Mouse (Mus musculus) liver, embryonic 14.5 days (tissue): Measurements from ENCODE around the gene Tnr. TPM values are rescaled to one million over a fixed set of nuclear protein-coding genes. Genes with fewer than 3 reads are reported as not detected.

ENCODE experiments used
- ATAC-seq: fragments of 200-750 bp; cut with Nextera tagmentation; 2 replicates; pipeline ENCODE4 v1.8.0; 2017; ENCODE audit warnings: moderate number of reproducible peaks, mild to moderate bottlenecking, moderate library complexity; ENCODE audit not compliant: insufficient read depth
- DNase-seq, 3 experiments: peaks; one replicate each; pipeline ENCODE4 v3.0.0-alpha.2; 2012 to 2013; ENCODE audit warnings: low read depth in 3 of 3, low spot score in 3 of 3
- H3K27ac ChIP-seq: fragments of 300-500 bp; sonication (generic); 2 replicates; pipeline ENCODE4 v1.5.1; 2014; ENCODE audit warnings: moderate library complexity, mild to moderate bottlenecking, control low read depth, inconsistent platforms
- H3K27me3 ChIP-seq: fragments of 300-500 bp; sonication (generic); 2 replicates; pipeline ENCODE4 v1.6.1; 2014; ENCODE audit warnings: mild to moderate bottlenecking, low read length, moderate library complexity; ENCODE audit not compliant: control insufficient read depth, insufficient read depth
- H3K36me3 ChIP-seq: fragments of 300-500 bp; sonication (generic); replicated peaks from 2 replicates; pipeline ENCODE4 v1.6.1; 2014; ENCODE audit warnings: low read depth; ENCODE audit not compliant: control insufficient read depth, insufficient read depth
- H3K4me1 ChIP-seq, 2 experiments: fragments of 200-500 bp in 1 of 2; fragments of 300-500 bp in 1 of 2; sonication (generic) in 1 of 2; replicated peaks; 2 replicates each; pipeline ENCODE4 v1.6.1; 2012 to 2014; ENCODE audit warnings: antibody characterized with exemption in 1 of 2, inconsistent platforms in 1 of 2, low read length in 1 of 2; ENCODE audit not compliant: control insufficient read depth in 2 of 2, insufficient read depth in 2 of 2
- H3K4me2 ChIP-seq: fragments of 300-500 bp; sonication (generic); 2 replicates; pipeline ENCODE4 v1.6.1; 2014; ENCODE audit warnings: low read depth, mild to moderate bottlenecking, control low read depth, moderate library complexity
- H3K4me3 ChIP-seq, 2 experiments: fragments of 200-500 bp in 1 of 2; fragments of 300-500 bp in 1 of 2; sonication (generic) in 1 of 2; 2 replicates each; pipeline ENCODE4 v1.5.1; 2012 to 2014; ENCODE audit warnings: low read depth in 2 of 2, low read length in 2 of 2, mild to moderate bottlenecking in 2 of 2, control low read depth in 1 of 2, inconsistent platforms in 1 of 2, moderate library complexity in 1 of 2; ENCODE audit not compliant: insufficient read depth in 1 of 2
- H3K9ac ChIP-seq: fragments of 300-500 bp; sonication (generic); replicated peaks from 2 replicates; pipeline ENCODE4 v1.6.1; 2014; ENCODE audit warnings: mild to moderate bottlenecking, control low read depth, moderate library complexity
- H3K9me3 ChIP-seq: fragments of 300-500 bp; sonication (generic); 2 replicates; pipeline ENCODE4 v1.6.1; 2016; ENCODE audit warnings: low read length, mixed read lengths; ENCODE audit not compliant: control insufficient read depth
- CTCF ChIP-seq: IDR thresholded peaks from 2 replicates; pipeline ENCODE4 v1.5.1; 2016; ENCODE audit warnings: antibody characterized with exemption, low read depth, control low read depth
- EP300 ChIP-seq: IDR thresholded peaks from 2 replicates; pipeline ENCODE4 v1.6.1; 2016; ENCODE audit warnings: antibody characterized with exemption, low read depth
- WGBS: fragments of 180-500 bp; shearing (Covaris S2); extraction: QIAGEN DNeasy Blood & Tissue Kit; methylation state at CpG from one replicate; pipeline ENCODE4 v1.1.7; 2014; ENCODE audit not compliant: insufficient replicate concordance; 5-methylcytosine and 5-hydroxymethylcytosine counted together
- polyA plus RNA-seq, 2 experiments: library from polyadenylated mRNA; depleted of rRNA in 1 of 2; stranded (reverse) in 1 of 2; unstranded in 1 of 2; fragments of >200 nt; fragmentation: Nextera tagmentation in 1 of 2; extraction: Ambion mirVana in 1 of 2; gene quantifications; 2 replicates each; pipeline versions ENCODE4 v1.2.1 to v1.2.3; 2012 to 2014

Tnr gene
- polyA plus RNA-seq, 2 experiments, result 0.02 to 0.03 TPM

- Histone ChIP-seq H3K4me2 (no peak overlapping the region), H3K9me3 (no peaks in the 10 kb centered on the region), H3K36me3 (no peaks in the 10 kb centered on the region), H3K27me3 (no peaks in the 10 kb centered on the region), H3K4me3 (no peak overlapping the region), H3K27ac (no peak overlapping the region), H3K4me1 (no peaks in the 10 kb centered on the region), H3K9ac (no peak overlapping the region)
- WGBS, result 52% methylated on average over 3 of the region's 3 CpGs
- DNase-seq, result no peak
- TF ChIP-seq CTCF, result no peak
- TF ChIP-seq EP300, result no peak
- no peak for ATAC-seq
These were observed 217.9 kb downstream of the Tnr start for GRCm38 (mm10) chr1:159741237-159742002.

- no peaks in the 10 kb centered on the region for H3K9me3 ChIP-seq
- no peaks in the 10 kb centered on the region for H3K27me3 ChIP-seq
- DNase-seq (no peak), ATAC-seq (no peak)
- 43% methylated on average over 3 of the region's 3 CpGs for WGBS
- H3K4me1 ChIP-seq, result no peaks in the 10 kb centered on the region
- no peak overlapping the region for H3K4me2 ChIP-seq
- no peak overlapping the region for H3K9ac ChIP-seq
- TF ChIP-seq CTCF (no peak), EP300 (no peak)
- H3K4me3 ChIP-seq, result no peak overlapping the region
- H3K27ac ChIP-seq, result no peak overlapping the region
- no peaks in the 10 kb centered on the region for H3K36me3 ChIP-seq
These were observed 218.4 kb downstream of the Tnr start for GRCm38 (mm10) chr1:159742003-159742274.

- DNase-seq (no peak), ATAC-seq (no peak)
- Histone ChIP-seq H3K9me3 (no peaks in the 10 kb centered on the region), H3K36me3 (no peaks in the 10 kb centered on the region), H3K27ac (no peak overlapping the region), H3K27me3 (no peaks in the 10 kb centered on the region), H3K4me2 (no peak overlapping the region), H3K4me3 (no peak overlapping the region), H3K4me1 (no peaks in the 10 kb centered on the region), H3K9ac (no peak overlapping the region)
- 46% methylated on average over 2 of the region's 2 CpGs for WGBS
- TF ChIP-seq EP300 (no peak), CTCF (no peak)
These were observed 220.2 kb downstream of the Tnr start for GRCm38 (mm10) chr1:159743744-159744253.

- 57% methylated on average over 2 of the region's 2 CpGs for WGBS
- no peaks in the 10 kb centered on the region for H3K4me1 ChIP-seq
These were observed 221.7 kb downstream of the Tnr start for GRCm38 (mm10) chr1:159745311-159745710.

GRCm38 (mm10) chr1:159747969-159748368 is 224.4 kb downstream of the Tnr start:
- TF ChIP-seq EP300, result no peak
- TF ChIP-seq CTCF, result no peak
- H3K27ac ChIP-seq, result no peak overlapping the region
- H3K4me3 ChIP-seq, result no peak overlapping the region
- no peaks in the 10 kb centered on the region for H3K4me1 ChIP-seq
- no peaks in the 10 kb centered on the region for H3K9me3 ChIP-seq
- H3K4me2 ChIP-seq, result no peak overlapping the region
- H3K27me3 ChIP-seq, result no peaks in the 10 kb centered on the region
- H3K9ac ChIP-seq, result no peak overlapping the region
- DNase-seq (no peak), ATAC-seq (no peak)
- H3K36me3 ChIP-seq, result no peaks in the 10 kb centered on the region
- 58% methylated on average over 7 of the region's 7 CpGs for WGBS

More at GRCm38 (mm10) chr1:159745311-159745710, 221.7 kb downstream of the Tnr start:
- no peak overlapping the region for H3K9ac ChIP-seq
- no peaks in the 10 kb centered on the region for H3K27me3 ChIP-seq
- H3K4me3 ChIP-seq, result no peak overlapping the region
- DNase-seq (no peak), ATAC-seq (no peak)
- H3K9me3 ChIP-seq, result no peaks in the 10 kb centered on the region
- H3K4me2 ChIP-seq, result no peak overlapping the region
- no peak overlapping the region for H3K27ac ChIP-seq
- TF ChIP-seq CTCF, result no peak
- no peak for TF ChIP-seq EP300
- no peaks in the 10 kb centered on the region for H3K36me3 ChIP-seq
